Comparison of ENCODE assay signal across 8 mouse cellular contexts in the genomic region with DNA sequence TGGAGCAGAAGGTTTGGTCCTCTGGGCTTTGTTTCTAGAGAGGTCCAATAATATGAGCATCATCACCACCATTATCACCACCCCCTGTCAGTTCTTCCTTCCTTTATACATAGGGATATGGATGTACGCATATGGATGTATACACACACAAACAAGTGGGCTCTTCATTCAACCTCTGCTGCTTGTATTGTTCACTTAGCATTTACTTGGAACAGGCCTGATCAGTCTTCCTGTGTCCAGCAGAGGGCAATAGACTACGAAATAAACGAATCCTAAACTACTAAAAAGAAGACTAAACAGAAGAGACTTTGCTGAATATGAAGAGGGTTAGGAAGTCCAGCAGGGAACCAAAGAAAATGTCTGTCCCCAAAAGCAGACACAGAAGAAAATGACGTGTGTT. TPM values are rescaled to one million over a fixed set of nuclear protein-coding genes. Genes with fewer than 3 reads are reported as not detected.
A peak's percentile ranks its signal among the peaks of the same experiment; 100 is the strongest.
DNase-seq lines count a peak whose midpoint lies in the region; ATAC-seq and TF ChIP-seq lines count a peak whose summit lies in the region.
"Had no signal": no experiment of that assay in that cellular context is flagged by ENCODE, and none has a peak within 500 bp of the region (broad histone marks: within the 10 kb centered on the region; RNA-seq: fewer than 3 reads in every experiment).

No protein-coding gene starts in this region.

- 44% methylated on average over 4 of the region's 4 CpGs for WGBS in kidney, embryonic 16.5 days
- 39% methylated on average over 4 of the region's 4 CpGs for WGBS in lung, postnatal 0 days
- WGBS in heart, embryonic 12.5 days: 32% methylated on average over 4 of the region's 4 CpGs

- H3K4me1 ChIP-seq in kidney, embryonic 16.5 days (ENCODE audit: insufficient read depth, low read length): no peaks in the 10 kb centered on the region
- no peaks in the 10 kb centered on the region for H3K4me1 ChIP-seq in lung, postnatal 0 days (ENCODE audit: insufficient read depth, low read depth, low read length)
- no peaks in the 10 kb centered on the region for H3K4me1 ChIP-seq in heart, embryonic 12.5 days (replicated peaks)
- H3K4me1 ChIP-seq: embryonic facial prominence, embryonic 13.5 days had no signal

- peak; percentile 74 for TF ChIP-seq CTCF in lung, postnatal 0 days (IDR thresholded peaks at IDR 0.05)

- no peaks in the 10 kb centered on the region for H3K9me3 ChIP-seq in kidney, embryonic 16.5 days (ENCODE audit: low read length)
- no peaks in the 10 kb centered on the region for H3K9me3 ChIP-seq in lung, postnatal 0 days (ENCODE audit: low read length)
- no peaks in the 10 kb centered on the region for H3K9me3 ChIP-seq in heart, embryonic 12.5 days (replicated peaks)
- H3K9me3 ChIP-seq: embryonic facial prominence, embryonic 13.5 days had no signal

- H3K9ac ChIP-seq in kidney, embryonic 16.5 days (replicated peaks; ENCODE audit: low read length): no peak overlapping the region
- no peak overlapping the region for H3K9ac ChIP-seq in lung, postnatal 0 days (replicated peaks; ENCODE audit: low read depth)
- no peak overlapping the region for H3K9ac ChIP-seq in heart, embryonic 12.5 days
- H3K9ac ChIP-seq: embryonic facial prominence, embryonic 13.5 days had no signal

- no peaks in the 10 kb centered on the region for H3K36me3 ChIP-seq in kidney, embryonic 16.5 days (ENCODE audit: insufficient read depth, low read length)
- no peaks in the 10 kb centered on the region for H3K36me3 ChIP-seq in lung, postnatal 0 days (ENCODE audit: insufficient read depth, low read length)
- no peaks in the 10 kb centered on the region for H3K36me3 ChIP-seq in heart, embryonic 12.5 days
- H3K36me3 ChIP-seq: embryonic facial prominence, embryonic 13.5 days had no signal

- ATAC-seq in kidney, embryonic 16.5 days (ENCODE audit: low FRiP score, low TSS enrichment): no peak
- peak; percentile 51 for ATAC-seq in CD4-positive, CD25-positive, alpha-beta regulatory T cell, adult 4 months
- ATAC-seq in lung, postnatal 0 days: no peak
- ATAC-seq in heart, embryonic 12.5 days (ENCODE audit: insufficient number of reproducible peaks, low FRiP score): no peak

- H3K27ac ChIP-seq in kidney, embryonic 16.5 days (ENCODE audit: low read length): no peak overlapping the region
- no peak overlapping the region for H3K27ac ChIP-seq in lung, postnatal 0 days (ENCODE audit: low read length)
- H3K27ac ChIP-seq in heart, embryonic 12.5 days (ENCODE audit: poor library complexity, severe bottlenecking): no peak overlapping the region
- H3K27ac ChIP-seq: embryonic facial prominence, embryonic 13.5 days had no signal

- no peak overlapping the region for H3K4me3 ChIP-seq in kidney, embryonic 16.5 days (ENCODE audit: low read length)
- no peak overlapping the region for H3K4me3 ChIP-seq in lung, postnatal 0 days (ENCODE audit: low read depth, low read length)
- no peak overlapping the region for H3K4me3 ChIP-seq in heart, embryonic 12.5 days
- H3K4me3 ChIP-seq: embryonic facial prominence, embryonic 13.5 days had no signal

- no peak for TF ChIP-seq EP300 in lung, postnatal 0 days (IDR thresholded peaks at IDR 0.05)

- H3K4me2 ChIP-seq in kidney, embryonic 16.5 days (replicated peaks; ENCODE audit: low read depth, low read length): no peak overlapping the region
- H3K4me2 ChIP-seq in lung, postnatal 0 days (replicated peaks; ENCODE audit: low read depth, low read length): no peak overlapping the region
- H3K4me2 ChIP-seq in heart, embryonic 12.5 days: no peak overlapping the region
- H3K4me2 ChIP-seq: embryonic facial prominence, embryonic 13.5 days had no signal

- no peaks in the 10 kb centered on the region for H3K27me3 ChIP-seq in kidney, embryonic 16.5 days (ENCODE audit: insufficient read depth, low read length)
- H3K27me3 ChIP-seq in lung, postnatal 0 days (replicated peaks; ENCODE audit: insufficient read depth, low read length): no peaks in the 10 kb centered on the region
- peaks cover 4% of the 10 kb centered on the region; the same call in 1 of the 2 replicates for H3K27me3 ChIP-seq in heart, embryonic 12.5 days (replicated peaks)
- H3K27me3 ChIP-seq: embryonic facial prominence, embryonic 13.5 days had no signal

- peak; percentile 37 for DNase-seq in kidney, adult 18-20 months
- peak; percentile 55 for DNase-seq in R1 (ENCODE audit: low read depth, low spot score)
- peak; percentile 73 for DNase-seq in lung, postnatal 0 days (ENCODE audit: low spot score)
- DNase-seq in spleen, postnatal 36 days (ENCODE audit: low spot score in 2 of 2): no peak

RNA-seq across cellular contexts. Expression of a gene that starts 6.2 kb away (rescaled TPM):
- 0.19 and 0.25 TPM in 2 replicates for polyA plus RNA-seq in kidney, embryonic 16.5 days (2015; fragmentation: Nextera tagmentation; extraction: Ambion mirVana)
- polyA plus RNA-seq in CD4-positive, CD25-positive, alpha-beta regulatory T cell, adult 4 months (2017; shearing (Covaris generic)): under 1 TPM in 1 of 2 experiments, not detected in 1; 0.18 TPM
- 0.14 and 0.32 TPM in 2 replicates for polyA plus RNA-seq in lung, postnatal 0 days (2015; fragmentation: Nextera tagmentation; extraction: Ambion mirVana)
- 0.19 TPM in 1 of 2 replicates, not detected in the other for polyA plus RNA-seq in heart, embryonic 12.5 days (2016; fragmentation: Nextera tagmentation; extraction: Ambion mirVana)

RNA-seq across cellular contexts. Expression of a gene that starts 7.2 kb away (rescaled TPM):
- not detected in 2 replicates for polyA plus RNA-seq in kidney, embryonic 16.5 days (2015; fragmentation: Nextera tagmentation; extraction: Ambion mirVana)
- polyA plus RNA-seq in CD4-positive, CD25-positive, alpha-beta regulatory T cell, adult 4 months (2017; shearing (Covaris generic)): not detected
- polyA plus RNA-seq in lung, postnatal 0 days (2015; fragmentation: Nextera tagmentation; extraction: Ambion mirVana): 2.0 and 2.1 TPM in 2 replicates
- polyA plus RNA-seq in heart, embryonic 12.5 days (2016; fragmentation: Nextera tagmentation; extraction: Ambion mirVana): not detected in 2 replicates
- polyA plus RNA-seq: embryonic facial prominence, embryonic 13.5 days had no signal

RNA-seq across cellular contexts. Expression of a gene that starts 34.0 kb away (rescaled TPM):
- 17.5 and 18.6 TPM in 2 replicates for polyA plus RNA-seq in kidney, embryonic 16.5 days (2015; fragmentation: Nextera tagmentation; extraction: Ambion mirVana)
- polyA plus RNA-seq in CD4-positive, CD25-positive, alpha-beta regulatory T cell, adult 4 months (2017; shearing (Covaris generic)): not detected
- 73.6 and 74.6 TPM in 2 replicates for polyA plus RNA-seq in lung, postnatal 0 days (2015; fragmentation: Nextera tagmentation; extraction: Ambion mirVana)
- polyA plus RNA-seq in heart, embryonic 12.5 days (2016; fragmentation: Nextera tagmentation; extraction: Ambion mirVana): 1.00 and 1.3 TPM in 2 replicates

RNA-seq across cellular contexts. Expression of a gene that starts 35.0 kb away (rescaled TPM):
- 73.6 and 74.7 TPM in 2 replicates for polyA plus RNA-seq in kidney, embryonic 16.5 days (2015; fragmentation: Nextera tagmentation; extraction: Ambion mirVana)
- 10 to 100 TPM; 23.9 to 26.4 TPM for polyA plus RNA-seq in CD4-positive, CD25-positive, alpha-beta regulatory T cell, adult 4 months (2017; shearing (Covaris generic))
- 26.6 and 28.9 TPM in 2 replicates for polyA plus RNA-seq in lung, postnatal 0 days (2015; fragmentation: Nextera tagmentation; extraction: Ambion mirVana)
- 62.7 and 69.9 TPM in 2 replicates for polyA plus RNA-seq in heart, embryonic 12.5 days (2016; fragmentation: Nextera tagmentation; extraction: Ambion mirVana)

RNA-seq across cellular contexts. Expression of a gene that starts 48.6 kb away (rescaled TPM):
- polyA plus RNA-seq in kidney, embryonic 16.5 days (2015; fragmentation: Nextera tagmentation; extraction: Ambion mirVana): 33.9 and 37.3 TPM in 2 replicates
- polyA plus RNA-seq in CD4-positive, CD25-positive, alpha-beta regulatory T cell, adult 4 months (2017; shearing (Covaris generic)): 1 to 10 TPM in 1 of 2 experiments, under 1 TPM in 1; 0.48 to 1.7 TPM
- polyA plus RNA-seq in lung, postnatal 0 days (2015; fragmentation: Nextera tagmentation; extraction: Ambion mirVana): 70.5 and 72.2 TPM in 2 replicates
- polyA plus RNA-seq in heart, embryonic 12.5 days (2016; fragmentation: Nextera tagmentation; extraction: Ambion mirVana): 4.1 and 5.5 TPM in 2 replicates

Comparison
In these comparisons a context has a peak if more than half of its experiments do, and no peak if none do; other contexts are left out.
1. DNase-seq: peak in kidney, adult 18-20 months (single experiment), R1 (single experiment) and lung, postnatal 0 days (single experiment); none in spleen, postnatal 36 days (0 of 2).